In the genomic region with DNA sequence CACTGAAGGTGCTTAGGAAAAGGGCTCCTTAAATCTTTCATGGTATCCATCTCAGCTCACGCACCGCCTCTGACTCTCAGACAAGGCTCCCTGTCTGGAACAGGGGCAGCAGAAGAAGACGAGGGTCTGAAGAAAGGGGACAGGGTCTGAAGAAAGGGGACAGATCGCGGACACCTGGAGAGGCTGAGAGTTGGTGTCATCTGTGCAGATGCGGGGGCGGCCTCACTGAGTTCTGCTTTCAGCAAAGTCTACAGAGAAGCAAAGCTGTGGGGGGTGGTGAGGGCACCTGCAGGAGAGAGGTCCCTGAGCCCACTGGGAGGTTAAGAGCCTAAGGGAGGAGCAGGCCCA, we compare ENCODE assay signal across 19 mouse cellular contexts.
DNase-seq lines count a peak whose midpoint lies in the region; ATAC-seq and TF ChIP-seq lines count a peak whose summit lies in the region.
"Had no signal": no experiment of that assay in that cellular context is flagged by ENCODE, and none has a peak within 500 bp of the region (broad histone marks: within the 10 kb centered on the region; RNA-seq: fewer than 3 reads in every experiment).

No protein-coding gene starts in this region.

- WGBS in hindbrain, embryonic 11.5 days = 7% methylated on average over 7 of the region's 7 CpGs
- WGBS in hindbrain, embryonic 16.5 days = 12% methylated on average over 7 of the region's 7 CpGs
- 12% methylated on average over 7 of the region's 7 CpGs for WGBS in thymus, adult 2 months
- 14% methylated on average over 7 of the region's 7 CpGs for WGBS in hindbrain, embryonic 12.5 days

- TF ChIP-seq POLR2A in thymus, adult 2 months (IDR thresholded peaks at IDR 0.05; ENCODE audit: control insufficient read depth, extremely low read depth, insufficient read depth, low read length, poor library complexity) = no peak

- no peaks in the 10 kb centered on the region; the same call in 1 of the 2 replicates for H3K27me3 ChIP-seq in hindbrain, embryonic 11.5 days (ENCODE audit: control insufficient read depth, insufficient read depth, low read length)
- H3K27me3 ChIP-seq in hindbrain, embryonic 16.5 days (replicated peaks; ENCODE audit: control insufficient read depth, insufficient read depth, low read length) = no peaks in the 10 kb centered on the region; the same call in 1 of the 2 replicates
- no peaks in the 10 kb centered on the region for H3K27me3 ChIP-seq in thymus, adult 2 months (ENCODE audit: control insufficient read depth, insufficient read depth, low read length)
- H3K27me3 ChIP-seq in hindbrain, embryonic 12.5 days = peaks cover 18% of the 10 kb centered on the region

- no peak overlapping the region for H3K4me2 ChIP-seq in hindbrain, embryonic 11.5 days (replicated peaks; ENCODE audit: low read depth, low read length)
- H3K4me2 ChIP-seq in hindbrain, embryonic 16.5 days (ENCODE audit: low read length) = no peak overlapping the region
- H3K4me2 ChIP-seq in hindbrain, embryonic 12.5 days (replicated peaks) = 0 out of 2 replicates have a peak overlapping the region, but pooled peaks have one; percentile 15

- H3K27ac ChIP-seq in hindbrain, embryonic 11.5 days (ENCODE audit: low read depth, low read length) = no peak overlapping the region
- H3K27ac ChIP-seq in hindbrain, embryonic 16.5 days (ENCODE audit: low read depth, low read length) = no peak overlapping the region
- no peak overlapping the region for H3K27ac ChIP-seq in thymus, adult 2 months (ENCODE audit: control insufficient read depth, insufficient read depth, low read length)
- H3K27ac ChIP-seq in hindbrain, embryonic 12.5 days = no peak overlapping the region
- H3K27ac ChIP-seq: heart, embryonic 10.5 days; limb, embryonic 10.5 days; midbrain, embryonic 10.5 days had no signal

- no peaks in the 10 kb centered on the region for H3K36me3 ChIP-seq in hindbrain, embryonic 11.5 days (ENCODE audit: control insufficient read depth, insufficient read depth, low read length)
- no peaks in the 10 kb centered on the region for H3K36me3 ChIP-seq in hindbrain, embryonic 16.5 days (ENCODE audit: control insufficient read depth, insufficient read depth, low read length)
- H3K36me3 ChIP-seq in thymus, adult 2 months (ENCODE audit: control insufficient read depth, insufficient read depth, low read length) = no peaks in the 10 kb centered on the region
- no peaks in the 10 kb centered on the region for H3K36me3 ChIP-seq in hindbrain, embryonic 12.5 days
- H3K36me3 ChIP-seq: heart, embryonic 10.5 days; limb, embryonic 10.5 days; midbrain, embryonic 10.5 days had no signal

- DNase-seq in hindbrain, embryonic 11.5 days (ENCODE audit: low spot score) = no peak
- DNase-seq in thymus, postnatal 25 days = peak; percentile 14
- no peak for DNase-seq in thymus, adult 2 months
- no peak for DNase-seq in lung, postnatal 25 days (ENCODE audit: low spot score)
- no peak for DNase-seq in kidney, adult 11 months
- DNase-seq: adrenal gland, postnatal 10 days; cerebellum, adult 8-10 months; gastrocnemius, postnatal 10 days; heart, postnatal 4 days; kidney, adult 8-10 months; kidney, postnatal 10 days; liver; right cerebral cortex, postnatal 25 days; spleen, adult 18-20 months had no signal

- H3K9ac ChIP-seq in hindbrain, embryonic 11.5 days (ENCODE audit: low read depth, low read length) = no peak overlapping the region
- H3K9ac ChIP-seq in hindbrain, embryonic 16.5 days (ENCODE audit: low read depth, low read length) = no peak overlapping the region
- H3K9ac ChIP-seq in hindbrain, embryonic 12.5 days = no peak overlapping the region

- no peak for TF ChIP-seq CTCF in thymus, adult 2 months (IDR thresholded peaks at IDR 0.05; ENCODE audit: borderline replicate concordance, control insufficient read depth, extremely low read depth, insufficient read depth, low read length, poor library complexity)

- ATAC-seq in hindbrain, embryonic 11.5 days (ENCODE audit: low FRiP score) = 0 out of 2 replicates have a peak, but pooled peaks have one; percentile 4
- ATAC-seq in hindbrain, embryonic 16.5 days = no peak
- 0 out of 2 replicates have a peak, but pooled peaks have one; percentile 6 for ATAC-seq in hindbrain, embryonic 12.5 days (ENCODE audit: low FRiP score)

- no peak overlapping the region for H3K4me3 ChIP-seq in hindbrain, embryonic 11.5 days (ENCODE audit: low read depth, low read length)
- no peak overlapping the region for H3K4me3 ChIP-seq in hindbrain, embryonic 16.5 days (ENCODE audit: low read length)
- H3K4me3 ChIP-seq in thymus, adult 2 months (ENCODE audit: control insufficient read depth, insufficient read depth, low read length) = no peak overlapping the region
- no peak overlapping the region for H3K4me3 ChIP-seq in hindbrain, embryonic 12.5 days
- H3K4me3 ChIP-seq: heart, embryonic 10.5 days; limb, embryonic 10.5 days; midbrain, embryonic 10.5 days had no signal

- 0 out of 2 replicates have a peak, but pooled peaks cover 3% of the 10 kb centered on the region for H3K9me3 ChIP-seq in hindbrain, embryonic 11.5 days (ENCODE audit: control insufficient read depth, low read length)
- peaks cover 2% of the 10 kb centered on the region; the same call in 1 of the 2 replicates for H3K9me3 ChIP-seq in hindbrain, embryonic 16.5 days (ENCODE audit: control insufficient read depth, low read length)
- 0 out of 2 replicates have a peak, but pooled peaks cover 4% of the 10 kb centered on the region for H3K9me3 ChIP-seq in hindbrain, embryonic 12.5 days (replicated peaks)
- H3K9me3 ChIP-seq: heart, embryonic 10.5 days; limb, embryonic 10.5 days; midbrain, embryonic 10.5 days had no signal

- no peaks in the 10 kb centered on the region; the same call in 1 of the 2 replicates for H3K4me1 ChIP-seq in hindbrain, embryonic 11.5 days (replicated peaks; ENCODE audit: control insufficient read depth, insufficient read depth, low read length)
- no peaks in the 10 kb centered on the region; the same call in 1 of the 2 replicates for H3K4me1 ChIP-seq in hindbrain, embryonic 16.5 days (ENCODE audit: control insufficient read depth, insufficient read depth, low read depth, low read length)
- H3K4me1 ChIP-seq in thymus, adult 2 months (replicated peaks; ENCODE audit: control insufficient read depth, insufficient read depth, low read length) = peaks cover 5% of the 10 kb centered on the region
- H3K4me1 ChIP-seq in hindbrain, embryonic 12.5 days = peaks cover 7% of the 10 kb centered on the region; the same call in 1 of the 2 replicates
